Comparison of ENCODE assay signal across 8 mouse cellular contexts in genomic region chr6:118561225-118561624, GRCm38 (mm10). TPM values are rescaled to one million over a fixed set of nuclear protein-coding genes. Genes with fewer than 3 reads are reported as not detected.
DNase-seq lines count a peak whose midpoint lies in the region; ATAC-seq and TF ChIP-seq lines count a peak whose summit lies in the region.

No protein-coding gene starts in this region.

- no peaks in the 10 kb centered on the region for H3K9me3 ChIP-seq in heart, postnatal 0 days (replicated peaks; ENCODE audit: control insufficient read depth, low read length)
- H3K9me3 ChIP-seq in hindbrain, embryonic 13.5 days: no peaks in the 10 kb centered on the region
- H3K9me3 ChIP-seq in midbrain, embryonic 12.5 days: no peaks in the 10 kb centered on the region

- TF ChIP-seq EP300 in heart, postnatal 0 days (IDR thresholded peaks at IDR 0.05; ENCODE audit: low read depth): no peak

- no peak for ATAC-seq in heart, postnatal 0 days (ENCODE audit: insufficient read depth, low read depth)
- no peak for ATAC-seq in hindbrain, embryonic 13.5 days (ENCODE audit: low FRiP score)
- no peak for ATAC-seq in midbrain, embryonic 12.5 days (ENCODE audit: low FRiP score, low read depth)

- no peaks in the 10 kb centered on the region for H3K27me3 ChIP-seq in heart, postnatal 0 days (ENCODE audit: control insufficient read depth, insufficient read depth, low read length)
- no peaks in the 10 kb centered on the region for H3K27me3 ChIP-seq in hindbrain, embryonic 13.5 days
- no peaks in the 10 kb centered on the region for H3K27me3 ChIP-seq in midbrain, embryonic 12.5 days

- no peak for DNase-seq in heart, postnatal 0 days (ENCODE audit: low spot score)
- no peak for DNase-seq in heart, adult 11 months
- DNase-seq in cerebellum, postnatal 10 days: no peak
- no peak for DNase-seq in frontal cortex, postnatal 10 days (ENCODE audit: low spot score in 2 of 2)
- no peak for DNase-seq in ovary, postnatal 14 days (ENCODE audit: low spot score)

- H3K4me2 ChIP-seq in heart, postnatal 0 days (ENCODE audit: low read depth, low read length): peak overlapping the region; percentile 90
- peak overlapping the region; percentile 76 for H3K4me2 ChIP-seq in hindbrain, embryonic 13.5 days
- peak overlapping the region; percentile 95 for H3K4me2 ChIP-seq in midbrain, embryonic 12.5 days (replicated peaks)

- peaks cover 24% of the 10 kb centered on the region for H3K36me3 ChIP-seq in heart, postnatal 0 days (replicated peaks; ENCODE audit: control insufficient read depth, insufficient read depth, low read length)
- H3K36me3 ChIP-seq in hindbrain, embryonic 13.5 days: peaks cover 29% of the 10 kb centered on the region
- H3K36me3 ChIP-seq in midbrain, embryonic 12.5 days: peaks cover 23% of the 10 kb centered on the region

- no peak for TF ChIP-seq POLR2A in bone marrow macrophage, adult 2 months (IDR thresholded peaks at IDR 0.05; ENCODE audit: borderline replicate concordance, low read depth, low read length)

- no peak for TF ChIP-seq CTCF in heart, postnatal 0 days (IDR thresholded peaks at IDR 0.05; ENCODE audit: low read depth)
- TF ChIP-seq CTCF in bone marrow macrophage, adult 2 months (IDR thresholded peaks at IDR 0.05; ENCODE audit: low read depth, low read length): no peak

- peak overlapping the region; percentile 69 for H3K9ac ChIP-seq in heart, postnatal 0 days (replicated peaks; ENCODE audit: low read depth, low read length)
- peak overlapping the region; percentile 85 for H3K9ac ChIP-seq in hindbrain, embryonic 13.5 days
- peak overlapping the region; percentile 85 for H3K9ac ChIP-seq in midbrain, embryonic 12.5 days (replicated peaks)

- 80% methylated on average over 8 of the region's 8 CpGs for WGBS in heart, postnatal 0 days
- WGBS in hindbrain, embryonic 13.5 days: 86% methylated on average over 8 of the region's 8 CpGs
- 87% methylated on average over 8 of the region's 8 CpGs for WGBS in midbrain, embryonic 12.5 days

- H3K27ac ChIP-seq in heart, postnatal 0 days (ENCODE audit: low read depth): no peak overlapping the region
- H3K27ac ChIP-seq in bone marrow macrophage, adult 2 months (ENCODE audit: insufficient read depth, low read depth, low read length): no peak overlapping the region
- no peak overlapping the region for H3K27ac ChIP-seq in hindbrain, embryonic 13.5 days
- H3K27ac ChIP-seq in midbrain, embryonic 12.5 days (replicated peaks): no peak overlapping the region

- H3K4me1 ChIP-seq in heart, postnatal 0 days (ENCODE audit: control insufficient read depth, insufficient read depth): peaks cover 22% of the 10 kb centered on the region; the same call in 1 of the 2 replicates
- peaks cover 9% of the 10 kb centered on the region for H3K4me1 ChIP-seq in bone marrow macrophage, adult 2 months (ENCODE audit: control insufficient read depth, insufficient read depth, low read length)
- H3K4me1 ChIP-seq in hindbrain, embryonic 13.5 days (replicated peaks): peaks cover 37% of the 10 kb centered on the region
- H3K4me1 ChIP-seq in midbrain, embryonic 12.5 days: peaks cover 30% of the 10 kb centered on the region

- peak overlapping the region; percentile 67 for H3K4me3 ChIP-seq in heart, postnatal 0 days (ENCODE audit: low read depth, low read length)
- H3K4me3 ChIP-seq in bone marrow macrophage, adult 2 months (ENCODE audit: insufficient read depth, low read length): peak overlapping the region; percentile 88
- peak overlapping the region; percentile 70 for H3K4me3 ChIP-seq in hindbrain, embryonic 13.5 days
- peak overlapping the region; percentile 66 for H3K4me3 ChIP-seq in midbrain, embryonic 12.5 days

RNA-seq across cellular contexts. Expression of gene Ankrd26, which starts 0.8 kb away (rescaled TPM):
- total RNA-seq in heart, postnatal 0 days (2014; rRNA removed; ENCODE audit: low replicate concordance): 1.4 and 2.6 TPM in 2 replicates
- 3.9 and 4.0 TPM in 2 replicates for polyA plus RNA-seq in heart, postnatal 0 days (2015; fragmentation: Nextera tagmentation; extraction: Ambion mirVana)
- polyA plus RNA-seq in bone marrow macrophage, adult 2 months (2012; ENCODE audit: insufficient read depth, insufficient read length, missing spikeins): 5.8 and 7.2 TPM in 2 replicates
- polyA plus RNA-seq in hindbrain, embryonic 13.5 days (2015; fragmentation: Nextera tagmentation; extraction: Ambion mirVana): 15.3 and 18.0 TPM in 2 replicates
- 23.5 and 24.3 TPM in 2 replicates for polyA plus RNA-seq in midbrain, embryonic 12.5 days (2016; fragmentation: Nextera tagmentation; extraction: Ambion mirVana)
